Mouse (Mus musculus): Measurements from ENCODE around the gene Pld3. TPM values are rescaled to one million over a fixed set of nuclear protein-coding genes. Genes with fewer than 3 reads are reported as not detected.

Pld3 gene
- polyA plus RNA-seq, 1 experiment from 2014 or later, result 40.5 TPM

DNA sequence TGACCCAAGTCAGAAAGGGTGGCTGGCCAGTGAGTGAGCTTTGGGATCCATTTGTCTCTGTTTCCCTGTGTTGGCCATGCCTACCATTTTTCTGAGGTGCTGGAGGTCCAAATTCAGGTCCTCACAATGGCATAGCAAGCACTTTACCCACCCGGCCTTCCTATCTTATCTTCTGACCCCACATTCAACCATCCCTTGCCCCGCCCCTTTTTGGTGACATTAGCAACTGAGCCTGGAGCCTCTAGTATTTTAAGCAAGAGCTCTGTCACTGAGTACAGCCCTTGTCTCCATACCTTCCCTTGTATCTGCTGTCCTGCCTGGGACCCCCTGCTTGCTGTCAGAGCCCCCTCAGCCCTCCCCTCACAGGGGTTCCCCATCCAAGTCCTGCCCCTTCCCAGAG, 17.6 kb downstream of the Pld3 start:
- no peaks in the 10 kb centered on the region for H3K9me3 ChIP-seq
- H3K27ac ChIP-seq (replicated peaks), result no peak overlapping the region
- H3K4me1 ChIP-seq, result no peaks in the 10 kb centered on the region
- no peaks in the 10 kb centered on the region for H3K27me3 ChIP-seq (replicated peaks; ENCODE audit: low read depth, poor library complexity, severe bottlenecking)
- 84% methylated on average over 2 of the region's 2 CpGs for WGBS
- peaks cover 80% of the 10 kb centered on the region for H3K36me3 ChIP-seq (replicated peaks)
- no peak for DNase-seq (ENCODE audit: low spot score)
- H3K4me3 ChIP-seq, result no peak overlapping the region

DNA sequence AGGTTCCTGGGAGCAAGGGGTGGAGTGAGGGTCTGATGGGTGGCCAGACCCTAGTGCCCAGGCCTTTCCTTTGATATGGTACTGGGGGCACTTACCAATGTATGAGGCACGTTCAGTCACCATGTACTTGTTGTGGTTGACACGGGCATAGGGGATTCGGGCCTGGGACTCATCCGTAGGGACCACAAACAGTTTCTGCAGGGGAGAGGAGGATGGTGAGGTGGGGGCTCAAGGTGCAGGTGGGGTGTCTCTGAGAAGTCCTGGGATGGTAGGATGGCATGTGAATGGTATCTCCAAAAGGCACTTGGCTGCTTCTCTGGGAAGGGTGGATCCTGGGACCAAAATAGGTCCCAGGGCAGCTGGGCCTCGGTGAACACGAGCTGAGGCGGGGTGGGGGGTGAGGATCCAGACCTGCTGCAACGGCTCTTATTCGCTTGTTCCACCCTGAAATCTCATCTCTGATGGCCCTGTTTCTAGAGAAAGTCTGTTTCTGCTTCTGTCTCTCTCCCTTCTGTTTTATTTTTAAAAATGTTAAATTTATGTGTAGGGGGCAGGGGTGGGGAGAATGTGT, 20.5 kb downstream of the Pld3 start:
- no peak for DNase-seq (ENCODE audit: low spot score)
- Histone ChIP-seq H3K27ac (replicated peaks) (no peak overlapping the region), H3K4me3 (no peak overlapping the region), H3K4me1 (no peaks in the 10 kb centered on the region), H3K36me3 (replicated peaks) (peaks cover 78% of the 10 kb centered on the region), H3K9me3 (no peaks in the 10 kb centered on the region), H3K27me3 (replicated peaks; ENCODE audit: low read depth, poor library complexity, severe bottlenecking) (no peaks in the 10 kb centered on the region)
- WGBS, result 91% methylated on average over 9 of the region's 9 CpGs

- Histone ChIP-seq H3K27ac (replicated peaks) (no peak overlapping the region), H3K4me1 (no peaks in the 10 kb centered on the region), H3K36me3 (replicated peaks) (peaks cover 71% of the 10 kb centered on the region), H3K4me3 (no peak overlapping the region), H3K9me3 (no peaks in the 10 kb centered on the region), H3K27me3 (replicated peaks; ENCODE audit: low read depth, poor library complexity, severe bottlenecking) (no peaks in the 10 kb centered on the region)
- WGBS, result 93% methylated on average over 10 of the region's 10 CpGs
- no peak for DNase-seq (ENCODE audit: low spot score)
Observed at GRCm38 (mm10) chr7:27531707-27532106, 21.3 kb downstream of the Pld3 start.

GRCm38 (mm10) chr7:27530937-27531336, 22.1 kb downstream of the Pld3 start:
- DNase-seq (ENCODE audit: low spot score), result no peak
- Histone ChIP-seq H3K4me3 (no peak overlapping the region), H3K27me3 (replicated peaks; ENCODE audit: low read depth, poor library complexity, severe bottlenecking) (no peaks in the 10 kb centered on the region), H3K27ac (replicated peaks) (no peak overlapping the region), H3K36me3 (replicated peaks) (peaks cover 63% of the 10 kb centered on the region), H3K4me1 (peaks cover 6% of the 10 kb centered on the region; the same call in 1 of the 2 replicates), H3K9me3 (no peaks in the 10 kb centered on the region)
- WGBS, result 74% methylated on average over 3 of the region's 3 CpGs

DNA sequence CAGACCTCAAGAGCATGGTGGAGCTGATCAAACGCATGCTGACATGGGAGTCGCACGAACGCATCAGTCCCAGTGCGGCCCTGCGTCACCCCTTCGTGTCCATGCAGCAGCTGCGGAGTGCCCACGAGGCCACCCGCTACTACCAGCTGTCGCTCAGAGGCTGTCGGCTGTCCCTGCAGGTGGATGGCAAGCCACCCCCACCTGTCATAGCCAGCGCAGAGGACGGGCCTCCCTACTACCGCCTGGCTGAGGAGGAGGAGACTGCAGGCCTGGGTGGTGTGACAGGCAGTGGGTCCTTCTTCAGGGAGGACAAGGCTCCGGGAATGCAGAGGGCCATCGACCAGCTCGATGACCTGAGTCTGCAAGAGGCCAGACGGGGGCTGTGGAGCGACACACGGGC, 23.9 kb downstream of the Pld3 start:
- no peaks in the 10 kb centered on the region for H3K27me3 ChIP-seq (replicated peaks; ENCODE audit: low read depth, poor library complexity, severe bottlenecking)
- no peaks in the 10 kb centered on the region for H3K9me3 ChIP-seq
- H3K36me3 ChIP-seq (replicated peaks), result peaks cover 46% of the 10 kb centered on the region
- H3K4me3 ChIP-seq, result no peak overlapping the region
- 80% methylated on average over 21 of the region's 21 CpGs for WGBS
- H3K4me1 ChIP-seq, result peaks cover 6% of the 10 kb centered on the region; the same call in 1 of the 2 replicates
- no peak for DNase-seq (ENCODE audit: low spot score)
- no peak overlapping the region for H3K27ac ChIP-seq (replicated peaks)

GRCm38 (mm10) chr7:27526039-27526827, 26.8 kb downstream of the Pld3 start:
- Histone ChIP-seq H3K4me3 (no peak overlapping the region), H3K4me1 (peaks cover 11% of the 10 kb centered on the region), H3K27ac (replicated peaks) (no peak overlapping the region), H3K9me3 (no peaks in the 10 kb centered on the region), H3K27me3 (replicated peaks; ENCODE audit: low read depth, poor library complexity, severe bottlenecking) (no peaks in the 10 kb centered on the region), H3K36me3 (replicated peaks) (peaks cover 23% of the 10 kb centered on the region)
- WGBS, result 29% methylated on average over 10 of the region's 10 CpGs
- DNase-seq (ENCODE audit: low spot score), result peak; percentile 84

- peaks cover 14% of the 10 kb centered on the region; the same call in 1 of the 2 replicates for H3K36me3 ChIP-seq (replicated peaks)
- peaks cover 2% of the 10 kb centered on the region; the same call in 1 of the 2 replicates for H3K9me3 ChIP-seq
- no peak for DNase-seq (ENCODE audit: low spot score)
- no peak overlapping the region for H3K27ac ChIP-seq (replicated peaks)
- 96% methylated on average over 13 of the region's 13 CpGs for WGBS
- H3K4me1 ChIP-seq, result peaks cover 11% of the 10 kb centered on the region
- no peak overlapping the region for H3K4me3 ChIP-seq
- H3K27me3 ChIP-seq (replicated peaks; ENCODE audit: low read depth, poor library complexity, severe bottlenecking), result no peaks in the 10 kb centered on the region
Observed at GRCm38 (mm10) chr7:27523805-27524204, 29.2 kb downstream of the Pld3 start.

DNA sequence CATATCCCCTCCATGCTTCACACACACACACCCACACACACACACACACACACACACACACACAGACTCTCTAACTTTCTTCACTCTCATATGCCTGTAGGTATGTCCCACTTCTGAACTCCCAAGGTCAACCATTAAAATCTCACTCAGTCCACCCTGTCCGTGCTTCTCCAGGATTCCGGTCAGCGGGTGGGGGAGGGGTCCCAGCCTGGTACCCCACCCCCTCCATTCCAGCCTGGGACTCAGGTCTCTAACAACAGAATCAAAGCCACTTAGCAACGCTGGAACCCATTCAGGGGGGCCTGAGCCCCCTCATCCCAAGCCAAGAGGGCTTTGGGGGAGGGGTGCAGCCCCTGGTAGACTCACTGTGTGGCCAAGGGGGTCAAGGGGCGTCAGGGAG, 30.1 kb downstream of the Pld3 start, which contains the start of gene Hipk4:
Gene Hipk4, plus strand, starts transcription at position 301 of the 400 bp plus-strand sequence.
- DNase-seq (ENCODE audit: low spot score), result no peak
- Histone ChIP-seq H3K4me1 (peaks cover 11% of the 10 kb centered on the region), H3K36me3 (replicated peaks) (peaks cover 22% of the 10 kb centered on the region; the same call in 1 of the 2 replicates), H3K9me3 (peaks cover 2% of the 10 kb centered on the region; the same call in 1 of the 2 replicates), H3K4me3 (no peak within 1 kb of the TSS), H3K27ac (replicated peaks) (no peak within 1 kb of the TSS), H3K27me3 (replicated peaks; ENCODE audit: low read depth, poor library complexity, severe bottlenecking) (no peaks in the 10 kb centered on the region)
- WGBS, result 63% methylated on average over 5 of the region's 5 CpGs

GRCm38 (mm10) chr7:27520599-27520998, 32.4 kb downstream of the Pld3 start:
- peaks cover 5% of the 10 kb centered on the region for H3K4me1 ChIP-seq
- H3K36me3 ChIP-seq (replicated peaks), result peaks cover 42% of the 10 kb centered on the region
- 73% methylated on average over 1 of the region's 1 CpGs for WGBS
- no peak overlapping the region for H3K4me3 ChIP-seq
- peaks cover 2% of the 10 kb centered on the region; the same call in 1 of the 2 replicates for H3K9me3 ChIP-seq
- H3K27ac ChIP-seq (replicated peaks), result no peak overlapping the region
- no peaks in the 10 kb centered on the region for H3K27me3 ChIP-seq (replicated peaks; ENCODE audit: low read depth, poor library complexity, severe bottlenecking)
- DNase-seq (ENCODE audit: low spot score), result no peak

GRCm38 (mm10) chr7:27520104-27520503, 32.9 kb downstream of the Pld3 start:
- H3K36me3 ChIP-seq (replicated peaks), result peaks cover 42% of the 10 kb centered on the region
- no peaks in the 10 kb centered on the region for H3K27me3 ChIP-seq (replicated peaks; ENCODE audit: low read depth, poor library complexity, severe bottlenecking)
- peaks cover 2% of the 10 kb centered on the region; the same call in 1 of the 2 replicates for H3K9me3 ChIP-seq
- H3K4me1 ChIP-seq, result peaks cover 5% of the 10 kb centered on the region
- no peak overlapping the region for H3K27ac ChIP-seq (replicated peaks)
- no peak overlapping the region for H3K4me3 ChIP-seq
- DNase-seq (ENCODE audit: low spot score), result no peak

DNA sequence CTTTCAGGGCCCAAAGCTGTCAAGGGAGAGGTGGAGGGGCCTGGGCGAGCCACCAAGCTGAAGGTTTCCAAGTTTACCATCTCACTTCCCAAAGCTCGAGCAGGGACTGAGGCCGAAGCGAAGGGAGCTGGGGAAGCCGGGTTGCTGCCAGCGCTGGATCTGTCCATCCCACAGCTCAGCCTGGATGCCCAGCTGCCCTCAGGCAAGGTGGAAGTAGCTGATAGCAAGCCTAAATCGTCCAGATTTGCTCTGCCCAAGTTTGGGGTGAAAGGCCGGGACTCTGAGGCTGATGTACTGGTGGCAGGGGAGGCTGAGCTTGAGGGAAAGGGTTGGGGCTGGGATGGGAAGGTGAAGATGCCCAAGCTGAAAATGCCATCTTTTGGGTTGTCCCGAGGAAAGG, 34.7 kb downstream of the Pld3 start:
- WGBS, result 87% methylated on average over 9 of the region's 9 CpGs
- Histone ChIP-seq H3K4me1 (peaks cover 5% of the 10 kb centered on the region), H3K4me3 (no peak overlapping the region), H3K27ac (replicated peaks) (no peak overlapping the region), H3K9me3 (peaks cover 2% of the 10 kb centered on the region; the same call in 1 of the 2 replicates), H3K36me3 (replicated peaks) (peaks cover 42% of the 10 kb centered on the region), H3K27me3 (replicated peaks; ENCODE audit: low read depth, poor library complexity, severe bottlenecking) (no peaks in the 10 kb centered on the region)
- DNase-seq (ENCODE audit: low spot score), result no peak

DNA sequence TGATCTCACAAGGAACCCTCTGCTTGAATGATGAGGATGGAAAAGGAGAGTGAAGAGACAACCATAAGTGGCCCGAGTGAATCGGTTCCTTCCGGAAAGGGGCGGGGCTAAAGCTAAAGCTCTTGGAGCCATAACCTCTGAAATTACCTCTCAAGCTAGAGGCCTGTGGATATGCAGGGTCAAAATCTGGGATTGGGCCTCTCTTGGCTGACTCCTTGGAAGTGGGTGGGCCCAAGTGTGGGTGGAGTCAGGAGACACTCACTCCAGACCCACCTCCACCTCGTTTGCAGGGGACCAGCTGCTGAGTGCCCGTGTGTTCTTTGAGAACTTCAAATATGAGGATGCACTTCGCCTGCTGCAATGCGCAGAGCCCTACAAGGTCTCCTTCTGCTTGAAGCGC, 38.1 kb downstream of the Pld3 start:
- 82% methylated on average over 9 of the region's 9 CpGs for WGBS
- no peaks in the 10 kb centered on the region for H3K27me3 ChIP-seq (replicated peaks; ENCODE audit: low read depth, poor library complexity, severe bottlenecking)
- H3K27ac ChIP-seq (replicated peaks), result no peak overlapping the region
- no peak for DNase-seq (ENCODE audit: low spot score)
- H3K36me3 ChIP-seq (replicated peaks), result peaks cover 39% of the 10 kb centered on the region
- H3K4me3 ChIP-seq, result no peak overlapping the region
- H3K4me1 ChIP-seq, result no peaks in the 10 kb centered on the region
- peaks cover 2% of the 10 kb centered on the region; the same call in 1 of the 2 replicates for H3K9me3 ChIP-seq

DNA sequence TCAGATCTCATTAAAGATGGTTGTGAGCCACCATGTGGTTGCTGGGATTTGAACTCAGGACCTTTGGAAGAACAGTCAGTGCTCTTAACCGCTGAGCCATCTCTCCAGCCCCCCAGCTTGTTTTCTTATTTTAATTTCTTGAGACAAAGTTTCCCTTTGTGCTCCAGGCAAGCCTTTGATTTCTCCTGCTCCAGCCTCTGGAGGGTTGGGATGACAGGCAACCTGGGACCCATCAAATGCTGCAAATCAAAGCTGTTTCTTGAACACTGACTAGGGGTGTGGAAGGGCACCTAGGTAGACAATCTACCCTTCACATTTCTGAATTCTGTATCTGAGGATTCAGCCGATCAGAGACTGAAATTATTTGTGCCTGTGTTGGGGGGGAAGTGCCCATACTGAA, 42.2 kb downstream of the Pld3 start:
- Histone ChIP-seq H3K27me3 (replicated peaks; ENCODE audit: low read depth, poor library complexity, severe bottlenecking) (no peaks in the 10 kb centered on the region), H3K27ac (replicated peaks) (no peak overlapping the region), H3K4me1 (peaks cover 20% of the 10 kb centered on the region), H3K4me3 (no peak overlapping the region), H3K36me3 (replicated peaks) (peaks cover under 1% of the 10 kb centered on the region), H3K9me3 (no peaks in the 10 kb centered on the region)
- DNase-seq (ENCODE audit: low spot score), result no peak
- 84% methylated on average over 2 of the region's 2 CpGs for WGBS

Measured in embryonic facial prominence, embryonic 10.5 days (tissue).